Mouse (Mus musculus): Measurements from ENCODE around the gene Duox2. TPM values are rescaled to one million over a fixed set of nuclear protein-coding genes. Genes with fewer than 3 reads are reported as not detected.

Duox2 gene
- polyA plus RNA-seq, 1 experiment from 2014 or later, result not detected

DNA sequence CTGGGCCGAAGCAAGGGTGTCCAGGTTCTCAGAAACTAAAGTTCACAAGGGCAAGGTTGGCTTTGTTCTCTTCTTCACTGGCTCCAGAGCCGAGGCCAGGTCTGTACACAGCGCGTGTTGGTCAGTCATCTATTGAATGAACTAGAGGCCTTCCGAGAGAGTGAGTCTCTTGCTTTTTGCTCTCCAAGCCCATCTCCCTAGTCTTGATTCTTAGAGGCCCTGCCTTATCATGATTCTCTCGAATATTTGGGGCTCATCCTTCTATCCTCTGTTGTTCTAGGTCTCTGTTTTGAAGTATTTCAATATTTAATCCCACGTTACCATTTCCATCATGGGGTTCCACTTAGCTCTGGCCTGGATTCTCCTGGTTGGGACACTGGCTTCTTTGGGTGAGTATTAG is 17.1 kb upstream of the Duox2 start, which contains the start of gene Duox1:
Gene Duox1 (plus strand): TSS at position 301 of the 400 bp plus-strand sequence.
- WGBS, result 88% methylated on average over 7 of the region's 7 CpGs
- no peak for ATAC-seq (ENCODE audit: low FRiP score)
- H3K4me1 ChIP-seq, result peaks cover 11% of the 10 kb centered on the region
- H3K27ac ChIP-seq, result no peak within 1 kb of the TSS
- H3K4me2 ChIP-seq, result no peak within 1 kb of the TSS
- H3K27me3 ChIP-seq, result peaks cover 46% of the 10 kb centered on the region
- no peak within 1 kb of the TSS for H3K4me3 ChIP-seq (replicated peaks)
- H3K36me3 ChIP-seq (replicated peaks), result no peaks in the 10 kb centered on the region
- H3K9me3 ChIP-seq, result no peaks in the 10 kb centered on the region
- H3K9ac ChIP-seq, result no peak within 1 kb of the TSS

DNA sequence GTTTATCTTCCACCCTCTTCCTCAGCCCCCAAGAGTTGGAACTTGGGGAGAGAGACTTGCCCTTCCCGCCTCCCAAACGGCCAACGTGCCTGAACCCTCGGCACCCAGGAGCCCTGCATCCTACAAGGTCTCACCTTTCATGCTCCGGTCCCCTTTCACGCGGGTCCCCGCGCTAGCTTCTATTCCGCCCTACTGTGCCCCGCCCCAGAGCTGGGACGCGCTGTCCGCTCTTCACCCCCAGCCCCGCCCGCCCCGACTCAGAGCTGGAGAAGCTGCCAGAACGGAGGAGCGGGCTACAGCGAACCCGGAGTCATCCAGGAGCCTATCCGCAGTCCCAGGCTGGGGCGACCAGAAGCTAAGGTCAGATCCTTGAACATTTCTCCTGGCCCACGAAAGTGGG is 15.3 kb upstream of the Duox2 start, which contains the start of gene Duoxa1:
Gene Duoxa1 (minus strand): TSS at position 195 of the 400 bp plus-strand sequence.
- H3K9ac ChIP-seq, result no peak within 1 kb of the TSS
- ATAC-seq (ENCODE audit: low FRiP score), result no peak

DNA sequence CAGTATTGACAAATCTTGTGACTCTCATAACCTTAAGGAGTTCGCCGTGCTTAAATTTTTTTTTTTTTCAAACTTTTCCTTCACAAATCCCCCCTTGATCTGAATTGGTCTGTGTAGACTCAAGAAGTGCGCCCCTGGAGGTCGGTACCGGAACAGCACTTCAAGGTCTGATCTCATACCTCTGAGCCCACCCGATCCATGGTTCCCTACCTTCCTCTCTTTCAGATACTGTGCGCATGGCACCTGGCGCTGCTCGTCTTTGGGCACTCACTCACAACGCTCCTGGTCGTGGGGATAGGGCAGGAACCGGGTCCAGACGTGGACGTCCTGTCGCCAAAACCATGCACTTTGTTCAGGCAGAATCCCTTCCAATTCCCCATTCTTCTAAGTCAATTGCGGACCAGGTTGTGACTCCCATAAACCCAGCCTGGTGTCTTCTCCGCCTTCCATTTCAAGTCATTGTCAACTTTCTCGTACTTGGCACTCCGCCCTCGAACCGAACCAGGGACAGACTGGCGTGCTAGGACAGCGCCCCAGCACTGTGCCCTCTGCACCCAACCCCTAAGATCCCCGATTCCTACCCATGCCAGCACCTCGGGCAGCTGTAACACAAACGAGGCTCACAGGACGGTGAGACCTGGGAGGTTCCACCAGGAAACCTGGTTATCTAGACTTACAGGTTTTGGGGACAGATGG is 14.6 kb upstream of the Duox2 start:
- Histone ChIP-seq H3K27me3 (peaks cover 56% of the 10 kb centered on the region), H3K9ac (no peak overlapping the region), H3K4me2 (peak overlapping the region; percentile 43), H3K4me3 (replicated peaks) (peak overlapping the region; percentile 24), H3K9me3 (no peaks in the 10 kb centered on the region), H3K27ac (no peak overlapping the region), H3K36me3 (replicated peaks) (no peaks in the 10 kb centered on the region), H3K4me1 (peaks cover 11% of the 10 kb centered on the region)
- ATAC-seq (ENCODE audit: low FRiP score), result peak; percentile 33
- WGBS, result 4% methylated on average over 27 of the region's 27 CpGs

More for the DNA sequence above, 15.3 kb upstream of the Duox2 start, which contains the start of gene Duoxa1:
- Histone ChIP-seq H3K4me1 (peaks cover 11% of the 10 kb centered on the region), H3K4me3 (replicated peaks) (peak within 1 kb of the TSS; percentile 24), H3K4me2 (peak within 1 kb of the TSS; percentile 43), H3K27ac (no peak within 1 kb of the TSS), H3K27me3 (peaks cover 56% of the 10 kb centered on the region), H3K9me3 (no peaks in the 10 kb centered on the region), H3K36me3 (replicated peaks) (no peaks in the 10 kb centered on the region)
- WGBS, result 3% methylated on average over 24 of the region's 24 CpGs

DNA sequence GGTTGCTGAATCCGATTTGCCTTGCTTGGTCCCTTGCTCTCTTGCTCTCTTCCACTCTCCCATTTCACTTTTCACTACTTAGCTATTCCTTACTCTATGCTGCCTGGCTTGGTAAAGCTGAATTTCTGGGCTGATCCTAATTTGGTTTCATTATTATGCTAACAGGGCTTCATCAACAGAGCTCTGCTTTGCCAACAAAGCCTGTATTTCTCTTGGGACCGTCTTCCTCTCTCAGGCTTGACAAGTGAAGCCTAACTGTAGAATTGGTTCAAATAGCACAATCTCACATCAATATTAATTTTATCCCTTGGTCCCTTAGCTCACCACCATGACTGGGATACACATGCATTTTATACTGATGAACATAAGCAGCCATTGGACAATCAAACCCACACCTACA is 13.3 kb upstream of the Duox2 start:
- no peak for ATAC-seq (ENCODE audit: low FRiP score)
- no peak overlapping the region for H3K27ac ChIP-seq
- no peaks in the 10 kb centered on the region for H3K9me3 ChIP-seq
- H3K27me3 ChIP-seq, result peaks cover 66% of the 10 kb centered on the region
- H3K4me3 ChIP-seq (replicated peaks), result no peak overlapping the region
- H3K4me1 ChIP-seq, result peaks cover 11% of the 10 kb centered on the region
- H3K36me3 ChIP-seq (replicated peaks), result no peaks in the 10 kb centered on the region
- H3K4me2 ChIP-seq, result no peak overlapping the region
- WGBS, result 39% methylated on average over 2 of the region's 2 CpGs
- no peak overlapping the region for H3K9ac ChIP-seq

DNA sequence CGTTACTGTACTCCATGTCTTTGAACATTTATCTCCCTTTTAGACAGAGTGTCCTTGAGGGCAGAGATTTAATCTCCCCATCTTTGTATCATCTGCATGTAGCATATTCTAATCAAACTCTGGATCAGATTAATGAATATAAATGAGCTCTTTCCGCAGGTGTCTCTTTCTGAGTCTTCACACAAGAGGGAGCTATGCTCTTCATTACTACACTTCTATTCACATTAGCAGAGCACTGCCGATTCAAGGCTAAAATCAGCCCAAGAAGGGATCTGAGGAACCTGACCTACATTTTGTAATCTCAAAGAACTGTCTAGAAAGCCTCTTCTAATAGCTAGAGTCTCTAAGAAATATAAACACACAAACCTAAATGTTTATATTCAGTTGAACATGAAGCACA is 11.4 kb upstream of the Duox2 start:
- Histone ChIP-seq H3K9ac (no peak overlapping the region), H3K4me1 (peaks cover 11% of the 10 kb centered on the region), H3K4me3 (replicated peaks) (no peak overlapping the region), H3K27me3 (peaks cover 75% of the 10 kb centered on the region), H3K36me3 (replicated peaks) (no peaks in the 10 kb centered on the region), H3K9me3 (no peaks in the 10 kb centered on the region), H3K27ac (no peak overlapping the region), H3K4me2 (no peak overlapping the region)
- 54% methylated on average over 3 of the region's 3 CpGs for WGBS
- no peak for ATAC-seq (ENCODE audit: low FRiP score)

DNA sequence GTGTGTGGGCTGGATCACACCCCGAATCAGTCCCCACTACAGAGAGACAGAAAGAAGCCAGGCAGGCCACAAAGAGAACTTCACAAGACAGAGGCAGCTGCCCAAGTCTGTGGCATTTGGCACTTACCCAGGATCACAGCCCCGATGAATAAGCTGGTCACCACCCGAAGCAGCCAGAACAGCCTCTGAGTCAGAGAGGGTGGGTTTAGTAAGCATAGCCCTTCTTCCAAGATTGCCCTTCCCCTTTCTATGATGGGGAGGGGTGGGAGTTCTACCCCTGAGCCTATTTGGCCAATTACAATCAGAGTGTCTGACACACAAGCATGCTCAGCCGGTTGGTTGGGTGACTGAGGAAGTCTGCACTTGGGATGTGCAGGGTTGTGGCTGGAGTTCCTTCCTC is 7.9 kb upstream of the Duox2 start:
- H3K4me1 ChIP-seq, result peaks cover 10% of the 10 kb centered on the region
- H3K9me3 ChIP-seq, result no peaks in the 10 kb centered on the region
- H3K36me3 ChIP-seq (replicated peaks), result no peaks in the 10 kb centered on the region
- no peak overlapping the region for H3K4me3 ChIP-seq (replicated peaks)
- H3K4me2 ChIP-seq, result no peak overlapping the region
- 81% methylated on average over 4 of the region's 4 CpGs for WGBS
- no peak for ATAC-seq (ENCODE audit: low FRiP score)
- H3K27me3 ChIP-seq, result peaks cover 77% of the 10 kb centered on the region
- no peak overlapping the region for H3K27ac ChIP-seq
- H3K9ac ChIP-seq, result no peak overlapping the region

DNA sequence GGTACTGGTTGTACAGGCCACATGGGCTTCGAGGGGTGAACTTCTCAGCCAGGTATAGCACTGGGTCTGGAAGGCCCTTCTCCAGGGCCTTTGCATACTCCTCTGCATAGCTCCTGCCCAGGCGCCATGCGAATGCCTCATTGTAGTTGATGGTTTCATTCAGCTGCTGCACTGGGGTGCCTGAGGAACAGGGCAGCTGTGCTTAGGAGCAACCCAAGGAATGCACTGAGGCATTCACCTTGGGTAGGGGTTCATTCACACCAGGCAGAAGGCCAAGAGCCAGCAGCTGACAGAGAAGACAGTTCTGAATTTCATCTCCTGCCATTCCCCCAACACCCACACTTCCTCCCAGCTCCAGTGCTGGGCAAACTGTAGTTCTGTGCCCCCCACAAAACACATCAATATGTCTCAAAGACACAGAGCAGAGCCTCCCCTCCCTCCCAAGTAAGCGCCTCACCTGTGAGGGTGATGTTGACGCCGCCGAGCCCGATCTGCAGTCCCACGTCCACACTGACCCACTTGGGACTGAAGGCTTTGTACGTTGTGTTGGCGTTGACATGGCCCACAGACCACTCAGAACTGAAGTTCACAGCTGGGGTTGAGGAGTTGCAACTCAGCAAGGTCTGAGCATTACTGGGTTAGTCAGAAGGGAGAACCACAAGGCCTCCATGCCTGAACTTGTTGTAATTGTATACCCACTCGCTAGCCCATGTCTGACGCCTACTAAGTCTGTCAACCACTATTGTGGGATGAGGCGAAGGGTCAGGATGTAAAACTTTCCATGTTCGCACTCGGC is 7.0 kb upstream of the Duox2 start:
- peaks cover 14% of the 10 kb centered on the region for H3K4me1 ChIP-seq
- no peak overlapping the region for H3K4me2 ChIP-seq
- 83% methylated on average over 16 of the region's 16 CpGs for WGBS
- no peak overlapping the region for H3K27ac ChIP-seq
- H3K27me3 ChIP-seq, result peaks cover 82% of the 10 kb centered on the region
- no peaks in the 10 kb centered on the region for H3K36me3 ChIP-seq (replicated peaks)
- no peak overlapping the region for H3K4me3 ChIP-seq (replicated peaks)
- ATAC-seq (ENCODE audit: low FRiP score), result no peak
- no peaks in the 10 kb centered on the region for H3K9me3 ChIP-seq
- no peak overlapping the region for H3K9ac ChIP-seq

DNA sequence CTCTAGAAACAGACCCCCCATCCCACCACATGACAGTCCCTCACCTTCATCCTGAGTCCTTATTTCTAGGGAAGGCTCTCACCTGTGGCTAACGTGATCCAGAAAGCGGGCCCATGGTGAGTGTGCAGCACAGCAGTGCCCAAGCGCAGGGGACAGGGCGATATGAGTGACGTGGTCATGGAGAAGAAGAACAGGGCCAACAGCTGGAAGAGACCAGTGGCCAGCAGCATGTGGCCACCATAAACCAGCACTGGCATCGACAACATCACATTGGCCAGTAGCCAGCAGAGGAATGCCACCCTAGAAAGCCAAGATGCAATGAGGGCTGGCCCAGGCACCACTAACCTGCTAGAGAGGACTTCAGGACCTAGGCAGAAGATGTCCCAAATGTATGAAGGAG is 6.3 kb upstream of the Duox2 start:
- Histone ChIP-seq H3K4me3 (replicated peaks) (no peak overlapping the region), H3K9me3 (no peaks in the 10 kb centered on the region), H3K9ac (no peak overlapping the region), H3K4me1 (peaks cover 17% of the 10 kb centered on the region), H3K27me3 (peaks cover 89% of the 10 kb centered on the region), H3K4me2 (no peak overlapping the region), H3K27ac (no peak overlapping the region), H3K36me3 (replicated peaks) (no peaks in the 10 kb centered on the region)
- ATAC-seq (ENCODE audit: low FRiP score), result no peak
- 87% methylated on average over 6 of the region's 6 CpGs for WGBS

DNA sequence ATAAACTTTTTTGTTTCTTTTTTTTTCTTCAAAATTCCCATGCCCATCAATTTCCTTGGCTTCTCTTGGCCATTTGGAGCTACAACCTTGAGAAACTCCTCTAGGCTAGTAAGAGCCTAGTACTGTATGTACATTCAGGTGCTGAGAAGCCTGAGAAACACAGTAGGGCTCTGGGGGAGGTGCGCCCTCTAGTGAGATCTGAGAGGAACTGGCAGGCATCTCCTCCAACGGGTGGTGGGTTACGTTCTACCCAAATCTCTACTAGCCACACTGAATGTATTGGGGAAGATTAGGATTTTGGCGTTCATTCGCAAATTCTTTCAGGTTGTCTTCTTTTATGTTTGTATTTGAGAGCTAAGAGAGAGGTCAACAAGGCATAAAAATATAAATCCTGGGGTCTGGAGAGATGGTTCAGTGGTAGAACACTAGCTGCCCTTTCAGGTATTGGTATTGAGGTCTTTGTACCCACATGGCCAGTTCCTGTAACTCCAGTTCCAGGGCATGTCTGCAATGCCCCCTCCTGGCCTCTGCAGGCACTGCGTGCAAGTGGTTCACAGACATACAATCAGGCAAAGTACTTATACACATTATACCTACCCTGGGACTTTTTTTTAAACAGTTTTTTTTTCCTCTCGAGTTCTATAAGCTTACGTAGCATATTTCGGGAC is 4.5 kb upstream of the Duox2 start:
- ATAC-seq (ENCODE audit: low FRiP score), result peak; percentile 52; the same call in 1 of the 2 replicates
- whole genome bisulfite sequencing, result 14% methylated on average over 9 of the region's 9 CpGs

DNA sequence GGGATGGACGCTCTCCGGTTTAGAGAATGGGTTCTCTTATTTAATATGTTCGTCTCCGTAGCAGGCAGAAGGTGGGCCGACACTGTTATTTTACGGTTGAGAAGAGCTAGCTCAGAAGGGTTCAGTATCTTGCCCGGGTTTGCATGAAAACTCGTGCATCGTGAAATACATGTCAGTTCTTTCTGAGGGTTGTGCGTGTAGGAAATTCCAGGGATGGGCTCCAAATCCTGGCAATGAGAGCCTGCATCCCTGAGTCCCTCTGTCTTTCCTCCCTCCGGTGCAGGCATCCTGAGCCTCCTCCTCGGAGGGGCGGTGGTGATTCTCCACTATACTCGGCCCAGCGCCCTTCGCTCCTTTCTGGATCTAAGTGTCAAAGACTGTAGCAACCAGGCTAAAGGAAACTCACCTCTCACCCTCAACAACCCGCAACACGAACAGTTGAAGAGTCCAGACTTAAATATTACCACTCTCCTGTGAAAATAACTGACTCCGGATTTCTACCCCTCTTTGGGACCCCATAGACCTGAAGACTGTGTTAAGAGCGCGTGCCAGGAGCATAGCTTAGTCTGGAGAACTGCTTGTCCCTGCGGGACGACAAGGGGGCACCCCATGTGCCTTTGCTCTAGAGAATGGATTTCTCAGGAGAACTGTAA is 3.8 kb upstream of the Duox2 start:
- peaks cover 99% of the 10 kb centered on the region for H3K27me3 ChIP-seq
- ATAC-seq (ENCODE audit: low FRiP score), result no peak
- 0 out of 2 replicates have a peak overlapping the region, but pooled peaks have one; percentile 45 for H3K9ac ChIP-seq
- peak overlapping the region; percentile 40 for H3K4me3 ChIP-seq (replicated peaks)
- no peaks in the 10 kb centered on the region for H3K9me3 ChIP-seq
- H3K4me1 ChIP-seq, result peaks cover 41% of the 10 kb centered on the region
- no peak overlapping the region for H3K27ac ChIP-seq
- H3K4me2 ChIP-seq, result peak overlapping the region; percentile 82
- WGBS, result 5% methylated on average over 23 of the region's 23 CpGs
- H3K36me3 ChIP-seq (replicated peaks), result no peaks in the 10 kb centered on the region

More for the DNA sequence above, 4.5 kb upstream of the Duox2 start:
- H3K4me1 ChIP-seq, result peaks cover 34% of the 10 kb centered on the region
- H3K4me2 ChIP-seq, result no peak overlapping the region
- H3K9ac ChIP-seq, result no peak overlapping the region
- no peak overlapping the region for H3K27ac ChIP-seq
- H3K36me3 ChIP-seq (replicated peaks), result no peaks in the 10 kb centered on the region
- H3K4me3 ChIP-seq (replicated peaks), result no peak overlapping the region
- no peaks in the 10 kb centered on the region for H3K9me3 ChIP-seq
- peaks cover 97% of the 10 kb centered on the region for H3K27me3 ChIP-seq

DNA sequence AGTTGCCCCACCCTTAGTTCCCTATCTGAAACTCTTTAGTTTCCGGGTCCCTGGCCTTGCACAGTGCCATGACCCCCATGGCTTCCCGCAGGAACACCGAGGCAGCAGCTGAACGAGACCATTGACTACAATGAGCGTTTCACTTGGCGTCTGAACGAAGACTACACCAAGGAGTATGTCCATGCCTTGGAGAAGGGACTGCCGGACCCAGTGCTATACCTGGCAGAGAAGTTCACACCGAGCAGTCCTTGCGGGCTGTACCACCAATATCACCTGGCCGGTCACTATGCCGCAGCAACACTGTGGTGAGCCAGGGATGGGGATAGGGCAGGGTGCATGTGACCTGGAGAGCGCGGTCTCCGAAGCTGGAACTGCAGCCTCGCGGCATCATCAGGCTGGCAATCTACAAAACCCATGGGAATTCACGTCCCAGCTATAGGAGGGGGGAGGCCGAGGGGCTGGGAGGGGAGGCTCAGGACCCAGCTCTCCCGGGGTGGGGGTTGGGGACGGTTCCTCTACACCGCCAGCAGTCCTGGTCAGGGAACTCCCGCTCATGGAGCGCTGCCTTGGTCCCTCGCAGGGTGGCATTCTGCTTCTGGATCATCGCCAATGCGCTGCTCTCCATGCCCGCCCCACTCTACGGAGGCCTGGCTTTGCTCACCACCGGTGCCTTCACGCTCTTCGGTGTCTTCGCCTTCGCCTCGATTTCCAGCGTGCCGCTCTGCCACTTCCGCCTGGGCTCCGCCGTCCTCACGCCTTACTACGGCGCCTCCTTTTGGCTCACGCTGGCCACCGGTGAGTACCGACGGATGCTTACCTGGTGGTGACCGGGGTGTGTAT is 3.1 kb upstream of the Duox2 start:
- Histone ChIP-seq H3K27me3 (peaks cover 99% of the 10 kb centered on the region), H3K4me3 (replicated peaks) (peak overlapping the region; percentile 40), H3K4me1 (peaks cover 45% of the 10 kb centered on the region), H3K4me2 (peak overlapping the region; percentile 82), H3K9ac (peak overlapping the region; percentile 45; the same call in 1 of the 2 replicates), H3K27ac (no peak overlapping the region), H3K9me3 (no peaks in the 10 kb centered on the region), H3K36me3 (replicated peaks) (no peaks in the 10 kb centered on the region)
- WGBS, result 1% methylated on average over 48 of the region's 48 CpGs
- ATAC-seq (ENCODE audit: low FRiP score), result peak; percentile 52

Measured in forebrain, embryonic 12.5 days (tissue).